Mouse (Mus musculus): ENCODE results near the gene Ovca2.

- no peak for TF ChIP-seq POLR2A (IDR thresholded peaks at IDR 0.05; ENCODE audit: low read depth, low read length)
- TF ChIP-seq CTCF (IDR thresholded peaks at IDR 0.05; ENCODE audit: borderline replicate concordance, insufficient read depth, low read length): no peak
Observed at GRCm38 (mm10) chr11:75206347-75206746, 27.7 kb upstream of the Ovca2 start.

Measured in embryonic fibroblast, embryonic 13.5 days (primary cell).